Mouse (Mus musculus) thymus, postnatal 0 days (tissue): ENCODE measurements around the gene 4933402E13Rik. TPM values are rescaled to one million over a fixed set of nuclear protein-coding genes. Genes with fewer than 3 reads are reported as not detected.

Source experiments
- DNase-seq: peaks from one replicate; pipeline ENCODE4 v3.0.0-alpha.2; 2015; ENCODE audit warnings: low spot score
- polyA plus RNA-seq: library from polyadenylated mRNA; unstranded; fragments of >200 nt; fragmentation: Nextera tagmentation; extraction: Ambion mirVana; gene quantifications from 2 replicates; pipeline ENCODE4 v1.2.1, GENCODE M21; 2015

The 4933402E13Rik gene
- 0.09 TPM in 1 of 2 replicates, not detected in the other for polyA plus RNA-seq

GRCm38 (mm10) chrX:62283199-62283598 lies at the start of gene 4933402E13Rik:
Gene 4933402E13Rik, plus strand, starts transcription at chrX:62283499.
- DNase-seq = no peak

Other genes starting within 250 kb of the 4933402E13Rik start
- not detected in 2 replicates for gene 4931400O07Rik, start 184.5 kb downstream of the 4933402E13Rik start, polyA plus RNA-seq